Mouse (Mus musculus) heart, postnatal 0 days (tissue): ENCODE results near the gene Map3k5.

Source experiments
- CTCF ChIP-seq: IDR thresholded peaks from 2 replicates; pipeline ENCODE4 v1.5.1; 2016; ENCODE audit warnings: antibody characterized with exemption, control low read depth, low read depth
- EP300 ChIP-seq: IDR thresholded peaks from 2 replicates; pipeline ENCODE4 v1.6.1; 2016; ENCODE audit warnings: antibody characterized with exemption, low read depth

- TF ChIP-seq CTCF (no peak), EP300 (no peak)
Measured at GRCm38 (mm10) chr10:19942621-19943020, 8.3 kb downstream of the Map3k5 start.
